Mouse (Mus musculus): ENCODE data around the gene Zfp94. TPM values are rescaled to one million over a fixed set of nuclear protein-coding genes. Genes with fewer than 3 reads are reported as not detected.

Gene Zfp94
- total and polyA plus RNA-seq, 3 experiments: 5.9 to 6.9 TPM; not detected in 1

- no peaks in the 10 kb centered on the region for H3K27me3 ChIP-seq (ENCODE audit: control insufficient read depth in 1 of 2, insufficient read depth in 2 of 2, low read length in 2 of 2)
- peaks cover 5% of the 10 kb centered on the region for H3K79me2 ChIP-seq (ENCODE audit: control insufficient read depth, insufficient read depth, low read length, poor library complexity)
- TF ChIP-seq MYC (IDR thresholded peaks at IDR 0.05; ENCODE audit: low read depth, low read length) (no peak), MAFK (IDR thresholded peaks at IDR 0.05; ENCODE audit: borderline replicate concordance, low read depth, low read length) (no peak), ZKSCAN1 (IDR thresholded peaks at IDR 0.05; ENCODE audit: low read depth, low read length) (no peak), TAL1 (IDR thresholded peaks at IDR 0.05; ENCODE audit: low read length) (no peak), ZNF384 (IDR thresholded peaks at IDR 0.05; ENCODE audit: low read depth, low read length) (no peak), ELF1 (IDR thresholded peaks at IDR 0.05; ENCODE audit: low read depth, low read length) (no peak), UBTF (IDR thresholded peaks at IDR 0.05; ENCODE audit: borderline replicate concordance, insufficient read depth, low read depth, low read length) (no peak), GABPA (IDR thresholded peaks at IDR 0.05; ENCODE audit: low read depth, low read length) (no peak), CTCF (IDR thresholded peaks at IDR 0.05 in 2 of 3, conservative IDR thresholded peaks at IDR 0.05 in 1 of 3; ENCODE audit: control insufficient read depth in 1 of 3, insufficient read depth in 1 of 3, low read depth in 2 of 3, low read length in 3 of 3, poor library complexity in 1 of 3, severe bottlenecking in 1 of 3) (no peak), EP300 (IDR thresholded peaks at IDR 0.05; ENCODE audit: low read depth in 1 of 2, low read length in 2 of 2) (no peak), ETS1 (IDR thresholded peaks at IDR 0.05; ENCODE audit: low read depth, low read length) (no peak), MAZ (IDR thresholded peaks at IDR 0.05; ENCODE audit: low read depth, low read length) (no peak), USF2 (IDR thresholded peaks at IDR 0.05; ENCODE audit: borderline replicate concordance in 1 of 2, insufficient read depth in 1 of 2, low read depth in 1 of 2, low read length in 2 of 2) (no peak), POLR2AphosphoS5 (IDR thresholded peaks at IDR 0.05; ENCODE audit: borderline replicate concordance, low read depth, low read length) (no peak), RCOR1 (IDR thresholded peaks at IDR 0.05; ENCODE audit: low read depth, low read length) (no peak), NRF1 (IDR thresholded peaks at IDR 0.05; ENCODE audit: insufficient read depth, low read depth, low read length, poor library complexity, severe bottlenecking) (no peak), KAT2A (conservative IDR thresholded peaks at IDR 0.05; ENCODE audit: low read depth, low read length) (no peak), CHD2 (IDR thresholded peaks at IDR 0.05; ENCODE audit: low read length) (no peak), ZC3H11A (IDR thresholded peaks at IDR 0.05; ENCODE audit: low read depth, low read length) (no peak)
- H3K36me3 ChIP-seq (ENCODE audit: control insufficient read depth in 1 of 2, insufficient read depth in 2 of 2, low read length in 2 of 2): no peaks in the 10 kb centered on the region; a peak in 1 of 4 replicates
- no peak overlapping the region for H3K9ac ChIP-seq (ENCODE audit: control insufficient read depth, low read depth, low read length, poor library complexity, severe bottlenecking)
- H3K4me1 ChIP-seq (ENCODE audit: control insufficient read depth in 1 of 2, insufficient read depth in 2 of 2, low read length in 2 of 2): no peaks in the 10 kb centered on the region; a peak in 1 of 4 replicates
- H3K9me3 ChIP-seq (replicated peaks; ENCODE audit: insufficient read depth, low read length): no peaks in the 10 kb centered on the region
- no peak overlapping the region for H3K4me3 ChIP-seq (ENCODE audit: control insufficient read depth in 1 of 2, insufficient read depth in 1 of 2, low read depth in 2 of 2, low read length in 2 of 2)
- DNase-seq (ENCODE audit: low read depth, low spot score): no peak
- H3K27ac ChIP-seq (ENCODE audit: control insufficient read depth, low read depth, low read length): no peak overlapping the region
These were observed 20.1 kb downstream of the Zfp94 start for GRCm38 (mm10) chr7:24296386-24296785.

DNA sequence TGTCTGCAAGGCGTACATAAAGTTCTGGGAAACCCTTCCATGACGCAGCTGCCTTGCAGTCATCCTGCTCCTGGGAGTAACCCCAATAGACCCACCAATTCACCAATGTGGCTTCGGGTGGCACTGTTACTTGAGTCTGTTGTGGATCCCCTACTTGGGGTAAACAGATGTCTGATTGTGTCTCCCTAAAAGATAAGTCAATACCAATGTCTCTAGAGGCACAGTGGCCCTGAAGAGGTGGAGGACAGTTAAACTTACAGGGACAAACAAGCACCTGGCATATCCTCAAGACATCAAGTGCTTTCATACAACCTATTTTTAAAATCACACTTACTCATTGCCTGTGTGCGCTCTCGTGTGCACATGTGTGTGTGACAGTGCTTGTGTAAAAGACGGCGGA lies 21.1 kb downstream of the Zfp94 start:
- no peak overlapping the region for H3K9ac ChIP-seq (ENCODE audit: control insufficient read depth, low read depth, low read length, poor library complexity, severe bottlenecking)
- no peaks in the 10 kb centered on the region for H3K9me3 ChIP-seq (replicated peaks; ENCODE audit: insufficient read depth, low read length)
- H3K36me3 ChIP-seq (ENCODE audit: control insufficient read depth in 1 of 2, insufficient read depth in 2 of 2, low read length in 2 of 2): no peaks in the 10 kb centered on the region; a peak in 1 of 4 replicates
- DNase-seq (ENCODE audit: low read depth, low spot score): no peak
- TF ChIP-seq HCFC1 (IDR thresholded peaks at IDR 0.05; ENCODE audit: low read depth, low read length) (no peak), MYC (IDR thresholded peaks at IDR 0.05; ENCODE audit: low read depth, low read length) (no peak), SMC3 (IDR thresholded peaks at IDR 0.05; ENCODE audit: low read depth, low read length) (no peak)
- no peaks in the 10 kb centered on the region for H3K4me1 ChIP-seq (ENCODE audit: control insufficient read depth in 1 of 2, insufficient read depth in 2 of 2, low read length in 2 of 2)
- H3K27ac ChIP-seq (ENCODE audit: control insufficient read depth, low read depth, low read length): no peak overlapping the region
- H3K27me3 ChIP-seq (ENCODE audit: control insufficient read depth in 1 of 2, insufficient read depth in 2 of 2, low read length in 2 of 2): no peaks in the 10 kb centered on the region
- H3K4me3 ChIP-seq (ENCODE audit: control insufficient read depth in 1 of 2, insufficient read depth in 1 of 2, low read depth in 2 of 2, low read length in 2 of 2): no peak overlapping the region
- peaks cover 4% of the 10 kb centered on the region for H3K79me2 ChIP-seq (ENCODE audit: control insufficient read depth, insufficient read depth, low read length, poor library complexity)

Data from MEL (cell line).